Mouse (Mus musculus) midbrain, embryonic 13.5 days (tissue): ENCODE measurements around the gene Gzma. TPM values are rescaled to one million over a fixed set of nuclear protein-coding genes. Genes with fewer than 3 reads are reported as not detected.
A peak's percentile ranks its signal among the peaks of the same experiment; 100 is the strongest.

Experiments used
- ATAC-seq: fragments of 200-750 bp; cut with Nextera tagmentation; 2 replicates; pipeline ENCODE4 v1.8.0; 2017; ENCODE audit warnings: mild to moderate bottlenecking, moderate TSS enrichment, moderate library complexity
- H3K27ac ChIP-seq: fragments of 300-500 bp; sonication (generic); 2 replicates; pipeline ENCODE4 v1.5.1; 2015; ENCODE audit warnings: inconsistent platforms, mild to moderate bottlenecking, moderate library complexity
- H3K27me3 ChIP-seq: fragments of 300-500 bp; sonication (generic); 2 replicates; pipeline ENCODE4 v1.6.1; 2015; ENCODE audit warnings: mild to moderate bottlenecking, inconsistent platforms
- H3K36me3 ChIP-seq: fragments of 300-500 bp; sonication (generic); 2 replicates; pipeline ENCODE4 v1.6.1; 2015; ENCODE audit warnings: mild to moderate bottlenecking, inconsistent platforms
- H3K4me1 ChIP-seq: fragments of 300-500 bp; sonication (generic); replicated peaks from 2 replicates; pipeline ENCODE4 v1.6.1; 2015; ENCODE audit warnings: inconsistent platforms
- H3K4me2 ChIP-seq: fragments of 300-500 bp; sonication (generic); replicated peaks from 2 replicates; pipeline ENCODE4 v1.6.1; 2015; ENCODE audit warnings: moderate library complexity, mild to moderate bottlenecking, inconsistent platforms
- H3K4me3 ChIP-seq: fragments of 300-500 bp; sonication (generic); replicated peaks from 2 replicates; pipeline ENCODE4 v1.5.1; 2015; ENCODE audit warnings: mild to moderate bottlenecking, inconsistent platforms
- H3K9ac ChIP-seq: fragments of 300-500 bp; sonication (generic); replicated peaks from 2 replicates; pipeline ENCODE4 v1.6.1; 2015; ENCODE audit warnings: mild to moderate bottlenecking, inconsistent platforms
- H3K9me3 ChIP-seq: fragments of 300-500 bp; sonication (generic); 2 replicates; pipeline ENCODE4 v1.6.1; 2016; ENCODE audit warnings: mild to moderate bottlenecking, inconsistent platforms
- WGBS: fragments of 180-500 bp; shearing (Covaris S2); methylation state at CpG from one replicate; pipeline ENCODE4 v1.1.7; 2015; 5-methylcytosine and 5-hydroxymethylcytosine counted together
- polyA plus RNA-seq: library from polyadenylated mRNA; unstranded; fragments of >200 nt; fragmentation: Nextera tagmentation; extraction: Ambion mirVana; gene quantifications from 2 replicates; pipeline ENCODE4 v1.2.1, GENCODE M21; 2015

Gzma gene
- polyA plus RNA-seq, 1 experiment from 2014 or later: not detected

DNA sequence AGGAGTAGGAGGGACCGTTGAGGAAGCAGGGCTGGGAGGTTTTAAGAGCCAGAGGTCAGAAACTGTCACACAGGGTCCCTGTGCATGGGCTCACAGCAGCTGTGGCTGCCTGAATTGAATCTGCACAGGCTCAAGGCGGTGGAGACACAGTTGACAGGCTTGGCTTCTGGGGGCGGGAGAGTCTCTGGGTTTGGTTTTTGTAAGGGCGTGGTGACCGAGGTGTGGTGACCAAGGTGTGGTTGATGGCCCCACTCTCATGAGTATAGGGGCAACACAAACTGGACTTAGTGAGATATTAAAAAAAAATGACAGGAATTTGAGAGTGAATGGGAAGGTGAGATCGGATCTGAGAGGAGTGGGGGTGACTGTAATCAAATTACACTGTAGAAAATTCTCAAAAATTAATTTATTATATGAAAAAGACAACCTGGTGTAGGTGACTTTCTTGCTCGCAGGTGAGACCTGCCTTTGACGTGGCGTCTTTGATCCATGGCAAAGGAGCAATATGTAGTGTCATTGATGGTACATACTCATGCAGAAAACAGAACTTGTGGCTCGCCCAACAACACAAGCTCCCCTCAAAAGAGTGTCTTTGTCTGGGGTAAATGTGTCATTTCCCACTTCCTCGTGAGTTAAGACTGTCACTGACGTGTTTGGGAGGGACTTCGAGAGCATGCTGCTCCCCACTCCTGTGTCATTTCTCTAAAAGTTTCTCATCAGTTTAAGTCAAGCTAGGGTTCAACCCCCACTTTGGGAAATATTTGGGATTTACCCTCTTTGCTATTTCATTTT, 13.4 kb downstream of the Gzma start:
- H3K27me3 ChIP-seq: no peaks in the 10 kb centered on the region
- no peaks in the 10 kb centered on the region for H3K9me3 ChIP-seq
- H3K27ac ChIP-seq: no peak overlapping the region
- ATAC-seq: no peak
- no peaks in the 10 kb centered on the region for H3K36me3 ChIP-seq
- no peak overlapping the region for H3K4me2 ChIP-seq
- H3K4me1 ChIP-seq: no peaks in the 10 kb centered on the region
- H3K4me3 ChIP-seq: no peak overlapping the region
- no peak overlapping the region for H3K9ac ChIP-seq
- 86% methylated on average over 13 of the region's 13 CpGs for WGBS

DNA sequence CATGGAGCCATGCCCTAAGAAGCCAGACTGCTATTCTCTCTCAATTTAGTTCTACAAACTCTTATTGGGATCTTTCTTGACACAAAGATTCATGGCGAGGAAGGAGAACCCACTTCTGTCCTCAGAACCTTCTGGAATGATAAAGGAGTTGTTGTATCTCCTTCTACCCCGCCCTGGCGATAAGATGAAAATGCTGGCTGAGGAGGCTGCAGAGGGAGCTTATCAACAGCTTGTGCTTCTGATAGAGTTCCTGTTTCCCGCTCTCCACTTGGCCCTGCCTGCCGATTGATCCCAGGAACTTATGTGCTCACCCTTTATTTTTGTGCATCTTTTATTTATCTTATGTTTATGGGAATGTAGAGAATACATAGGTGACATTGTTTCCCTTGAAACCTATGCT, 16.0 kb downstream of the Gzma start:
- ATAC-seq: no peak
- Histone ChIP-seq H3K9me3 (no peaks in the 10 kb centered on the region), H3K4me1 (no peaks in the 10 kb centered on the region), H3K4me3 (no peak overlapping the region), H3K4me2 (no peak overlapping the region), H3K36me3 (no peaks in the 10 kb centered on the region), H3K27ac (no peak overlapping the region), H3K27me3 (no peaks in the 10 kb centered on the region), H3K9ac (no peak overlapping the region)
- WGBS: 84% methylated on average over 5 of the region's 5 CpGs

DNA sequence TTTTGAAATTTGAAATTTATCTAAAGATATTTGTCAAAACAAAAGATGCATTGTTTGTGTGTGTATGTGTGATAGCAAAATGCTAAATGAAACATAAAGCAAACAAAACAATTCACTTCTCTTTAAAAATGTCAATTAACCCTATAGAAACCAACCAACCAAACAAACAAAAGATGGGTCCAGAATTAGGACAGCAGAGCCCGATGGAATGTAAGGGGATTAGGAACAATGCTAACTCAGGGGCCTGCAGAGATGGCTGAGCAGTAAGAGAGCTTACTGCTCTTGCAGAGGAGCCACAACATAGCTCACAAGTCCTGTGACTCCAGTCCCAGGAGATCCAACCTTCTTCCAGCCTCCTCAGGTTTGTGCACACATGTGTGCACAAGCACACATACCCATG, 18.7 kb downstream of the Gzma start:
- Histone ChIP-seq H3K27me3 (no peaks in the 10 kb centered on the region), H3K4me2 (no peak overlapping the region), H3K9ac (no peak overlapping the region), H3K36me3 (no peaks in the 10 kb centered on the region), H3K4me3 (no peak overlapping the region), H3K4me1 (peaks cover 7% of the 10 kb centered on the region), H3K9me3 (no peaks in the 10 kb centered on the region), H3K27ac (no peak overlapping the region)
- WGBS: 0% methylated on average over 1 of the region's 1 CpGs
- no peak for ATAC-seq

DNA sequence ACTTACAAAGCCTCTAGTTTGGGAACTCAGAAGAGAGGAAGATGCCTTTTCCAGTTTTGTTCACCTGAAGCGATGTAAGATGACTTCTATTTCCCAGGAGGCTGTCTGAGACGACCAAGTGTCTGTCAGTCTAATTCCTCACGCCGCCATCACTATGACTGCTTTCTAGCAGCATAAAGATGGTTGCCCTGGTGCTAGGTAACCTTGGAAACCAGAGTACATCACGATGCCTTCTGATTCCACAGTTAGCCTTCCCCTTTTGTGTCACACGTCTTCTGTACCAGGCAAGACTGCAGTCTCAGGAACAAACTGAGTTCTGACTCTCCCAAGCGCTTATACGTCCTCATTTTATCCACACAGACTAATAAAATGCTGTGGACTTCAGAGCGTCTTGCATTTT, 21.8 kb downstream of the Gzma start:
- H3K4me3 ChIP-seq: no peak overlapping the region
- no peak overlapping the region for H3K9ac ChIP-seq
- no peaks in the 10 kb centered on the region for H3K9me3 ChIP-seq
- H3K27me3 ChIP-seq: no peaks in the 10 kb centered on the region
- H3K27ac ChIP-seq: no peak overlapping the region
- no peak overlapping the region; the same call in 1 of the 2 replicates for H3K4me2 ChIP-seq
- 29% methylated on average over 9 of the region's 9 CpGs for WGBS
- peaks cover 7% of the 10 kb centered on the region for H3K4me1 ChIP-seq
- no peaks in the 10 kb centered on the region for H3K36me3 ChIP-seq
- peak; percentile 82 for ATAC-seq

DNA sequence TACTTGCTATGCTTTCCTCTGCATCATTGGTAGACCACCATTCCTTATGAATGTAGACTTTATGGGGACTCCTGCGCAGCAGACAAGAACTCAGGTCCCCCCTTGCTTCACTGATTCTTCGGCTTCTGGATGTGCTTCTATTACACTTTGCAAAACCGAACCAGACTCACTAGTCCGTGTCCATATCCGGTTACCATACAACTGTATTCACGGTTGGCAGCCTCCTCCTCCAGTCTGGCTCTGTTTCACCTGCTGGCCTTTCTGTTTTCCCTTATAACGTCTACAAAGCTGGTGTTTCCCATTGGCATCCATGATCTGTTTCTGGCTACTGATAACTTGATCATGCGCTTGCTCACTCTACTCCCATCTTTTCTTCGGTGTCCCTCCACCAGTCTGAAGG, 36.2 kb downstream of the Gzma start:
- H3K27ac ChIP-seq: no peak overlapping the region
- 91% methylated on average over 9 of the region's 9 CpGs for WGBS

DNA sequence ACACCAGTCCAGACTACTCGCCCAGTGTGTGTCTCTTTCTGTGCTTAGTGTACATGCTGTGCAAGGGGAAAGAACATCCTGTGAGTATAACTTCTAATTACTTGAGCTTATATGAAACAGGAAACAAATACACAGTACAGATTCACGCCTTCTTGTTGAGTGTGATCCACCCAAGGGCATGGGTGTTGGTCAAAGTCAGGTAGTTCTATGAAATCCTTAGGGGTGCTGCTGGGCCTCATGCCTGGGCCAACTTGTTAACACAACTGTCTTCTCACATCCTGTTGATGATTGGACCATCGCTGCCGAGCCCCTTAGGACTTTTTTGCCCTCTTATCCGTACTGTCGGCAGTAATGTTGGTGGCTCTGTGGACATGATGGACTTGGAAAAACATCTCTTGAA, 39.0 kb downstream of the Gzma start:
- no peak overlapping the region for H3K27ac ChIP-seq
- no peak for ATAC-seq
- no peaks in the 10 kb centered on the region for H3K27me3 ChIP-seq
- no peaks in the 10 kb centered on the region for H3K9me3 ChIP-seq
- no peak overlapping the region for H3K9ac ChIP-seq
- H3K4me1 ChIP-seq: no peaks in the 10 kb centered on the region
- no peak overlapping the region for H3K4me3 ChIP-seq
- 92% methylated on average over 6 of the region's 6 CpGs for WGBS
- H3K36me3 ChIP-seq: no peaks in the 10 kb centered on the region
- H3K4me2 ChIP-seq: no peak overlapping the region

More for the DNA sequence above, 36.2 kb downstream of the Gzma start:
- H3K4me1 ChIP-seq: no peaks in the 10 kb centered on the region
- no peak overlapping the region for H3K4me3 ChIP-seq
- ATAC-seq: no peak
- H3K27me3 ChIP-seq: no peaks in the 10 kb centered on the region
- H3K36me3 ChIP-seq: no peaks in the 10 kb centered on the region
- H3K9me3 ChIP-seq: no peaks in the 10 kb centered on the region
- no peak overlapping the region for H3K9ac ChIP-seq
- no peak overlapping the region for H3K4me2 ChIP-seq

DNA sequence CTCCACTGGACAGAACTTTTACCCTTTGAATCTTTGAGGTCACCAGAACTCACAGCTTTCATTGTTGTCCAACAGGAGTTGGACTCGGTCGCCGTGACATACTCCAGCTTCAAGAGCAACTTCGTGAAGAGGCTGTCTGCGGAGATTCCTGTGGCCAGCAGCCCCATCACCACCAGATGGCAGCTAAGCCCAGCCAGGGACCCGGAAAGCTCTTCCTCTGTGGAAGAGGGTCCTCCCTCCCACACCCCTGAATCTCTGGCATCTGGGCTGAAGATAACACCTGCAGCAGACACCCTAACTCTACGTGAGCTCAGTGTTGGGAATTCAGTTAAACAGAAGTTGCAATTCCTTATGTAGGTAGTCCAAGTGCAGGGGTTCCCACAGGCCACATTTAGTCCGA, 45.0 kb downstream of the Gzma start:
- Histone ChIP-seq H3K36me3 (no peaks in the 10 kb centered on the region), H3K9me3 (no peaks in the 10 kb centered on the region), H3K27ac (no peak overlapping the region), H3K4me1 (no peaks in the 10 kb centered on the region), H3K27me3 (no peaks in the 10 kb centered on the region), H3K4me2 (no peak overlapping the region), H3K4me3 (no peak overlapping the region), H3K9ac (no peak overlapping the region)
- ATAC-seq: no peak
- WGBS: 37% methylated on average over 8 of the region's 8 CpGs

DNA sequence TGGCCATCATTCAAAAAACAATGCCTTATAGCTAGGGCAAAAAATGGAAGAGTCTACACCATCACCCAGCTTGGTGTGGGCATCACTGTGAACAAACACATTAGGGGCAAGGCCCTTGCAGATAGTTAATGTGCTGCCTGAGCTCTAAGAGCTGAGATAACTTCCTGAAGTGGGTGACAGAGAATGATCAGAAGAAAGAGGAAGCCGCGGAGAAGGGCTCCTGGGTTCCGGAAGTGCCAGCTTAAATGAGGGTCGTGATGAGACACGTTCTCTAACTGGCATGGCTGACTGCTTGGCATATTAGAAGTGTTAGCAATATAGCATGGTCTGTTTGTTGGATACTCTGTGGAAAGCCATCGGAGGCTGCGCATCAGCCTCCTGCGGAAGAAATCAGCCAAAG, 46.6 kb downstream of the Gzma start:
- H3K4me2 ChIP-seq: no peak overlapping the region
- no peaks in the 10 kb centered on the region for H3K4me1 ChIP-seq
- no peak overlapping the region for H3K4me3 ChIP-seq
- 96% methylated on average over 8 of the region's 8 CpGs for WGBS
- H3K27me3 ChIP-seq: no peaks in the 10 kb centered on the region
- no peaks in the 10 kb centered on the region for H3K36me3 ChIP-seq
- no peak overlapping the region for H3K27ac ChIP-seq
- H3K9ac ChIP-seq: no peak overlapping the region
- H3K9me3 ChIP-seq: no peaks in the 10 kb centered on the region
- ATAC-seq: no peak

DNA sequence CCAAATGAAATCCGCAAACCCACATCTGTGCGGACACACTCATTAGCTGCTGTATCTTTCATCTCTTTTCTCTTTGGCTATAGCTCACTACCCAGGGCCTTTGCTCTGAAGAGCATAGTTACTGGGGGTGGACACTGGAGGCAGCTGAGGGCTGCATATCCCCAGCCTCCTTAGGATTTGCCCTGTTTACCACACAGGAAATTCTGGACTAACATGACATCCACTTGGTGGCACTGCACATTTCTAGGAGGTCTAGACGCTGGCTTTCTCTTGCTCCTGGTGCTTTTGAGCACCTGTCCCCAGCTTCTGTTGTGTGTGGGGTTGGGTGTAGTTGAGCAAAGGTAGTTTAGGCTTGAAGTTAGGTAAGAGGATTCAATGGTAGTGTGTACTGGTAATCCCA, 53.1 kb downstream of the Gzma start:
- H3K9ac ChIP-seq: no peak overlapping the region
- H3K27ac ChIP-seq: no peak overlapping the region
- ATAC-seq: no peak; the same call in 1 of the 2 replicates
- peaks cover 10% of the 10 kb centered on the region for H3K4me1 ChIP-seq
- H3K4me2 ChIP-seq: no peak overlapping the region
- 78% methylated on average over 3 of the region's 3 CpGs for WGBS
- H3K4me3 ChIP-seq: no peak overlapping the region
- H3K36me3 ChIP-seq: no peaks in the 10 kb centered on the region
- no peaks in the 10 kb centered on the region for H3K27me3 ChIP-seq
- H3K9me3 ChIP-seq: no peaks in the 10 kb centered on the region

DNA sequence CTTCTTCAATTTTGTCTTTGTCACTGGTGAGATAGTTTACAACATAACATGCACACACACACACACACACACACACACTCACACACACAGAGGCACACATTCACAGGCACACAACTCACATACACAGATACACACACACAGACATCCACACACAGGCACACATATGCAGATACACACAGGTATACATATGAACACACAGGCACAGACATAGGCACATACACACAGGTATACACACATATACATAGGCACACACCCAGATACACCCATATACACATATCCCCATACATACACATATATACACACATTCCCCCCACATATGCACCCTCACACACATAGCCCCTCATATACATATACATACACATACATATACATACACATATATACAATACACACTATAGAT, 53.8 kb downstream of the Gzma start:
- ATAC-seq: peak; percentile 76
- Histone ChIP-seq H3K4me2 (no peak overlapping the region), H3K36me3 (no peaks in the 10 kb centered on the region), H3K27me3 (no peaks in the 10 kb centered on the region), H3K27ac (no peak overlapping the region), H3K4me3 (no peak overlapping the region), H3K9me3 (no peaks in the 10 kb centered on the region), H3K9ac (no peak overlapping the region), H3K4me1 (peaks cover 10% of the 10 kb centered on the region)

DNA sequence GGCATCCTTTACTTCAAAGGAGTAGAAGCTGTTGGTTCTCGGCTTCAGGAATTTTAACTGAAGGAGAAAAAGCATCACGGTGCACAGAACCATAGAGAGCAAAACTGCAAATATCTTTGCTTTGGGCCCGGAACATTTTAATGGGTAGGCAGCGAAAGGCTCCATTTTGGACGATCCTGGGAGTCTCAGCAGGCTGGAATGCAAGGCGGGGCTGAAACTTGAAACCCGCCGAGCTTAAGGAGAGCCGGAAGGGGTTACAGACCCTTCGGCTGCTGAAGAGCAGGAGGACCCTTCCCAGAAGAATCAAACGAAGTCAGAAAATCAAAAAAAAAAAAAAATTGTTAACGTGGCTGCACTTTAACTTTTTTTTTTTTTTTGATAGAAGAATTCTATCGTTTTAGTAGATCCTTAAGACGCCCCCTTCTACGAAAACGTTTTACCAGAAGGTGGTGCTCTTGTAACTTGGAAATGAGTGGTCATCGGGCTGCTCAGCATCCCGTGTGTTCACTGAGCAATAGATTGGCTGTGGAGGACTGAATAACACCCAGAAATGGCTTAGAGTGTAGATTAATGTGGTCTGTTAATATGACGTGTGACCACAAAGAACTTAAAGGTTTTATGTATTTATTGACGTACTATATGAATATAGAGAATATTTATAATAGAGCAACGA, 54.4 kb downstream of the Gzma start, which contains the start of gene Gpx8:
Gpx8 (minus strand) TSS at position 200 of the 673 bp plus-strand sequence.
- 6% methylated on average over 21 of the region's 21 CpGs for WGBS
- H3K4me2 ChIP-seq: peak within 1 kb of the TSS; percentile 68
- H3K27me3 ChIP-seq: no peaks in the 10 kb centered on the region
- peak within 1 kb of the TSS; percentile 63 for H3K9ac ChIP-seq
- no peak within 1 kb of the TSS for H3K27ac ChIP-seq
- ATAC-seq: peak; percentile 91
- H3K4me1 ChIP-seq: peaks cover 10% of the 10 kb centered on the region
- H3K9me3 ChIP-seq: no peaks in the 10 kb centered on the region
- H3K36me3 ChIP-seq: no peaks in the 10 kb centered on the region
- peak within 1 kb of the TSS; percentile 49 for H3K4me3 ChIP-seq

DNA sequence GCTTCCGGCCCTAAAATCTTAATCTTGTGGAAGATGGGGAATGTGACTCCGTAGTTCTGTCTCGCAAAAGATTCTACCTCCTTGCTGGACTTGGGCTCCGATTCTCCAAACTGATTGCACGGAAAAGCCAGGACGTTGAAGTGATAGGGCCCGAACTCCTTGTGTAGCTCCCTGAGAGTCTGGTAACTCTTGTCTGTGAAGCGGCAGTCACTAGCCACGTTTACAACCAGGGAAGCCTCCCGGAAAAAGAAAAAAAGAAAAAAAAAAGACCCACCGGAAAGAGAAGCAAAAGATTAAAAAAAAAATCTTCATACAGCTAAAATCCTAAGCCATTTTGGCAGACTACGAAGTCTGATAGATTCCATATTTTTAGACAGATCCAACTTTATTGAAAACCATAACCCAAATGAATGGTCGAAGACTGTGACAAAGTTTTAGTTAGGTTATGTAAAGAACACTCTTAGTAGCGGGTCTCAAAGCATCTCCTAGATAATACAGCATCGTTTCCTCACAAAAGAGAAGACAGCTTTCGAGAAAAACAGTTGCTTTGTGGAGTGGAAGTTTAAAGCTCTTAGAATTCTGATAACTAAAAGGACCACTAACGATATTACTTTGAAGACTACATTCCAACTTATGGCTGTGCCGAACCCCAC, 55.2 kb downstream of the Gzma start:
- H3K27me3 ChIP-seq: no peaks in the 10 kb centered on the region
- H3K4me3 ChIP-seq: peak overlapping the region; percentile 49
- WGBS: 20% methylated on average over 18 of the region's 18 CpGs
- ATAC-seq: no peak
- no peak overlapping the region for H3K27ac ChIP-seq
- H3K4me2 ChIP-seq: peak overlapping the region; percentile 68
- H3K36me3 ChIP-seq: no peaks in the 10 kb centered on the region
- peak overlapping the region; percentile 63 for H3K9ac ChIP-seq
- no peaks in the 10 kb centered on the region for H3K9me3 ChIP-seq
- H3K4me1 ChIP-seq: peaks cover 10% of the 10 kb centered on the region
